Comparison of ENCODE assay signal across 8 mouse cellular contexts in the genomic region with DNA sequence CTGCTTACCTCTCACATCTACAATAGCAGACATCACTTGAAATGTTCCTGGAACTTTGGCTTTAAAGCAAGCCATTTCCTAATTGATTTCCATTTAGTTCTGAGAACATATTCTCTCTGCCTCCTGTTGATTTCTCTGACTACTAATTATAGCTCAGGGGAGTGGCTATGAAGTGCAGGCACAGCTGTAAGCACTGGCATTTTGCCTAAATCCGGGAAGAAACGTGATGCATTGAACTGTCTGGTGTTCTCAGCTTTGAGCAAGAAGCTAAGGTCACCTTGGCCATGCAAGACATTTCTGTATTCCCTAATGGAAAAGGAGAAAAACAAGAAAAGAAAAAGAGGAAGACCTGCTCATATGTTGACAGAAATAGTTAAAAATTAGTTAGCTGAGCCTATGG. TPM values are rescaled to one million over a fixed set of nuclear protein-coding genes. Genes with fewer than 3 reads are reported as not detected.
DNase-seq lines count a peak whose midpoint lies in the region; ATAC-seq and TF ChIP-seq lines count a peak whose summit lies in the region.

No protein-coding gene starts in this region.

- peak; percentile 76 for ATAC-seq in heart, embryonic 13.5 days (ENCODE audit: extremely low read depth, insufficient number of reproducible peaks, low FRiP score, low TSS enrichment)

- no peak overlapping the region for H3K4me3 ChIP-seq in left cerebral cortex, adult 2 months
- no peak overlapping the region for H3K4me3 ChIP-seq in brown adipose tissue, adult 24 weeks (ENCODE audit: insufficient read depth, low read depth, low read length)
- H3K4me3 ChIP-seq in heart, embryonic 13.5 days = no peak overlapping the region

- TF ChIP-seq CTCF in left cerebral cortex, adult 2 months (IDR thresholded peaks at IDR 0.05) = no peak

- no peaks in the 10 kb centered on the region for H3K27me3 ChIP-seq in heart, embryonic 13.5 days (replicated peaks)

- H3K4me2 ChIP-seq in heart, embryonic 13.5 days = peak overlapping the region; percentile 33

- H3K4me1 ChIP-seq in brown adipose tissue, adult 24 weeks (ENCODE audit: control insufficient read depth, insufficient read depth, insufficient read length, low read length) = peaks cover 4% of the 10 kb centered on the region; the same call in 1 of the 2 replicates
- H3K4me1 ChIP-seq in heart, embryonic 13.5 days = peaks cover 32% of the 10 kb centered on the region

- H3K9me3 ChIP-seq in heart, embryonic 13.5 days = no peaks in the 10 kb centered on the region

- 3% methylated on average over 2 of the region's 2 CpGs for WGBS in heart, embryonic 13.5 days

- no peak overlapping the region for H3K27ac ChIP-seq in left cerebral cortex, adult 2 months
- peak overlapping the region; percentile 45; the same call in 1 of the 2 replicates for H3K27ac ChIP-seq in brown adipose tissue, adult 24 weeks (replicated peaks; ENCODE audit: low read depth, low read length)
- peak overlapping the region; percentile 89 for H3K27ac ChIP-seq in heart, embryonic 13.5 days (replicated peaks)

- H3K9ac ChIP-seq in heart, embryonic 13.5 days = peak overlapping the region; percentile 1; the same call in 1 of the 2 replicates

- DNase-seq in left cerebral cortex, postnatal 14 days (ENCODE audit: low spot score in 2 of 2) = peak; percentile 53 to 75
- no peak for DNase-seq in left cerebral cortex, adult 2 months (ENCODE audit: extremely low spot score in 1 of 2, low spot score in 2 of 2)
- DNase-seq in lung, postnatal 10 days = peak; percentile 74
- no peak for DNase-seq in cerebellum, postnatal 14 days
- DNase-seq in cerebellum, adult 9-10 months = no peak
- DNase-seq in spleen, postnatal 4 days (ENCODE audit: low spot score in 2 of 2) = no peak

- H3K36me3 ChIP-seq in heart, embryonic 13.5 days = peaks cover 5% of the 10 kb centered on the region; the same call in 1 of the 2 replicates

- intact Hi-C loops in left cerebral cortex, postnatal 14 days (cut with DNase I) = no loop called here
- intact Hi-C loops in left cerebral cortex, adult 2 months (cut with DNase I) = no loop called here

RNA-seq across cellular contexts. Expression of gene Nedd4, which starts 33.6 kb away (rescaled TPM):
- 100 to 1,000 TPM; 298 to 311 TPM for total RNA-seq in left cerebral cortex, postnatal 14 days (2021)
- 100 to 1,000 TPM; 268 to 283 TPM for total RNA-seq in left cerebral cortex, adult 2 months (2021)
- 162 and 164 TPM in 2 replicates for polyA plus RNA-seq in brown adipose tissue, adult 24 weeks (2012; ENCODE audit: insufficient read depth, insufficient read length, missing spikeins)
- 468 and 480 TPM in 2 replicates for polyA plus RNA-seq in heart, embryonic 13.5 days (2015; fragmentation: Nextera tagmentation; extraction: Ambion mirVana)

Comparison
In these comparisons a context has a peak if more than half of its experiments do, and no peak if none do; other contexts are left out.
1. DNase-seq: peak in left cerebral cortex, postnatal 14 days (2 of 2) and lung, postnatal 10 days (single experiment); none in left cerebral cortex, adult 2 months (0 of 2), cerebellum, postnatal 14 days (0 of 2), cerebellum, adult 9-10 months (single experiment) and spleen, postnatal 4 days (0 of 2).